Mouse (Mus musculus): Measurements from ENCODE around the gene Tomm20. TPM values are rescaled to one million over a fixed set of nuclear protein-coding genes. Genes with fewer than 3 reads are reported as not detected.
A peak's percentile ranks its signal among the peaks of the same experiment; 100 is the strongest.
"Not testable (repeated sequence)": the region's sequence is repeated elsewhere in the genome, so short reads cannot be mapped to it uniquely, and the experiment has no call there.

Tomm20 gene
- total RNA-seq (2017): 191 and 268 TPM in 2 replicates

GRCm38 (mm10) chr8:126945730-126946163 is at the start of gene Tomm20:
Gene Tomm20 (minus strand): TSS chr8:126945844.
- peak; percentile 87 to 90 for ATAC-seq (replicated peaks in 1 of 2; ENCODE audit: insufficient read depth in 1 of 2, low FRiP score in 2 of 2, low TSS enrichment in 1 of 2, low read depth in 1 of 2, poor library complexity in 2 of 2, severe bottlenecking in 2 of 2)

DNA sequence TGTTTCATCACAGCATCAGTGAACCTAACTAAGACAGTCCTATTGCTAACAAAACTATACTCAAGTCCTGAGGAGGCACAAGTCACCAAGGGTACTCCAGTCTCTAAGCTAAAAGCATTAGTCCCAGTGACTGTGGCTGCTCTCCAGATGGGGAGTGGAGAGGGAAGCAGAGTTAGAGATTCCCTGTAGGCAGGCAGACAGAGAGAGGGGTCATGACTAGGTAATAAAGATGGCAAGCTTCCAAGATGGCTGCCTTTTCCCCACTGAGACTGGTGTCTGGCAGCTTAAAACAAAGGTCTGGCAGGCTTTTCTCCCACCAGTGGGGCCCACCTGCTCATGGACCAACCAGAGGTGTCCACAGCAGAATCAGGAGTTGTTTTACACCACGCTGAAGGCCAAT is 48.9 kb upstream of the Tomm20 start:
- no peak for ATAC-seq (replicated peaks in 1 of 2; ENCODE audit: insufficient read depth in 1 of 2, low FRiP score in 2 of 2, low TSS enrichment in 1 of 2, low read depth in 1 of 2, poor library complexity in 2 of 2, severe bottlenecking in 2 of 2)

GRCm38 (mm10) chr8:126989363-126990153 is 43.9 kb upstream of the Tomm20 start:
- no peak for ATAC-seq (replicated peaks in 1 of 2; ENCODE audit: insufficient read depth in 1 of 2, low FRiP score in 2 of 2, low TSS enrichment in 1 of 2, low read depth in 1 of 2, poor library complexity in 2 of 2, severe bottlenecking in 2 of 2)

- no peak for ATAC-seq (replicated peaks in 1 of 2; ENCODE audit: insufficient read depth in 1 of 2, low FRiP score in 2 of 2, low TSS enrichment in 1 of 2, low read depth in 1 of 2, poor library complexity in 2 of 2, severe bottlenecking in 2 of 2)
Observed at GRCm38 (mm10) chr8:126988346-126989006, 42.8 kb upstream of the Tomm20 start.

- ATAC-seq (replicated peaks in 1 of 2; ENCODE audit: insufficient read depth in 1 of 2, low FRiP score in 2 of 2, low TSS enrichment in 1 of 2, low read depth in 1 of 2, poor library complexity in 2 of 2, severe bottlenecking in 2 of 2): peak; percentile 81 to 92
Observed at GRCm38 (mm10) chr8:126986495-126986894, 40.9 kb upstream of the Tomm20 start.

- no peak for ATAC-seq (replicated peaks in 1 of 2; ENCODE audit: insufficient read depth in 1 of 2, low FRiP score in 2 of 2, low TSS enrichment in 1 of 2, low read depth in 1 of 2, poor library complexity in 2 of 2, severe bottlenecking in 2 of 2)
Observed at GRCm38 (mm10) chr8:126980046-126980445, 34.4 kb upstream of the Tomm20 start.

DNA sequence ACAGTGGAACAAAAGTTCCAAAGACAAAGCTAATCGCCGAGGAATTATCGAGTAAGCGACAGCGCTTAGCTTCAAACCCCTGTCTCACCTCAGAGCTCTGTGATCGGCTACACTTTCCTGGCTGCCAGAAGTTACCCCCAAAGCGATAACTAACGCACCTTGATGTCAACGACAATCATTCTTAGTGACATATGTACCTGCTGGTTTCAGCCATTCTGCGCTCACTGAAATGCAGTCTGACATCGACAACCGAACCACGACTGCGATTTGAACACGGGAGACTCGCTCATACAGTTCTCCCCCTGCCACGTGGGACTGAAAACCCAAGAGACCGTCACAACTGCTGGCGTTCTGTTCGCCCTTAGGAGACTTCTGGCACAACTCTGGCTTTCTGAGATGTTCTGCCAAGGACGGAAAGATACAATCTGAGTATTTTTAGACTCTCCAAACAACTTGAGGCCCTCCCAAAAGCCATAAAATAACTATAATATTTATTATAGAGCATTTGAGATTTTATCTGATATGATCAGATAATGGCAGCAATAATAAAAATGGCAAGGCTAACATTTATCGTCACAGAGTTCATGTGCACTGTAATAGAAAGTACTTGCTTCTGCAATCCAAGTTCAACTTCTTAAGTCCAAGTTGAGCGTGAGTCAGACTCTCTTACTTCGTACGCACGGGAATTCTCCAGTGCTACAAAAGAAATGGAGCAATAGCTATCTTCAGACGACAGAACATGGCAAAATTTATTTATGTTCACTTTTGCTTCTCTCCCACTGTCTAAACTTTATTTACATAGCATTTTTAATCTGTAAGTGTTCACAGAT is 33.7 kb upstream of the Tomm20 start:
- peak in 1 of 2 experiments; percentile 39; a peak in 2 of 4 replicates for ATAC-seq (replicated peaks in 1 of 2; ENCODE audit: insufficient read depth in 1 of 2, low FRiP score in 2 of 2, low TSS enrichment in 1 of 2, low read depth in 1 of 2, poor library complexity in 2 of 2, severe bottlenecking in 2 of 2)

- ATAC-seq (replicated peaks in 1 of 2; ENCODE audit: insufficient read depth in 1 of 2, low FRiP score in 2 of 2, low TSS enrichment in 1 of 2, low read depth in 1 of 2, poor library complexity in 2 of 2, severe bottlenecking in 2 of 2): not testable (repeated sequence)
Observed at GRCm38 (mm10) chr8:126978535-126978934, 32.9 kb upstream of the Tomm20 start.

DNA sequence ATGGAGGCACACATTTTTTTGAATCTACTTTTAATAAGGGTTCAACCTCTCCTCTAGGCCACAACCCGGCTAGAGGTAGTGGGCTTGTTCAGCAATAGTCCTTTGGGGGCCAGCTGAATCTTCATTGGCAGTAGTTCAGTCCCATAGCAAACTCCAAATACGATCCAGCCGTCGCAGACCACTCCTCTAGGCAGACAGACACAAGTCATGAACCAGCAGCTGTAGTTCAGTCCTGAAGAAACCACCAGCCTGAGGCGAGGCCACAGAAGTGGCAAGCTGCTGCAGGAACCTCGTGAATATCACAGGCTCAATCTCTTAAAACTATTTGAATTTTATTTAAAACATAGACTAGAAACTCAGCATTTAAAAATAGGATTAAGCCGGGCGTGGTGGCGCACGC is 32.4 kb upstream of the Tomm20 start:
- ATAC-seq (replicated peaks in 1 of 2; ENCODE audit: insufficient read depth in 1 of 2, low FRiP score in 2 of 2, low TSS enrichment in 1 of 2, low read depth in 1 of 2, poor library complexity in 2 of 2, severe bottlenecking in 2 of 2): no peak

- no peak for ATAC-seq (replicated peaks in 1 of 2; ENCODE audit: insufficient read depth in 1 of 2, low FRiP score in 2 of 2, low TSS enrichment in 1 of 2, low read depth in 1 of 2, poor library complexity in 2 of 2, severe bottlenecking in 2 of 2)
Observed at GRCm38 (mm10) chr8:126976608-126977348, 31.1 kb upstream of the Tomm20 start.

DNA sequence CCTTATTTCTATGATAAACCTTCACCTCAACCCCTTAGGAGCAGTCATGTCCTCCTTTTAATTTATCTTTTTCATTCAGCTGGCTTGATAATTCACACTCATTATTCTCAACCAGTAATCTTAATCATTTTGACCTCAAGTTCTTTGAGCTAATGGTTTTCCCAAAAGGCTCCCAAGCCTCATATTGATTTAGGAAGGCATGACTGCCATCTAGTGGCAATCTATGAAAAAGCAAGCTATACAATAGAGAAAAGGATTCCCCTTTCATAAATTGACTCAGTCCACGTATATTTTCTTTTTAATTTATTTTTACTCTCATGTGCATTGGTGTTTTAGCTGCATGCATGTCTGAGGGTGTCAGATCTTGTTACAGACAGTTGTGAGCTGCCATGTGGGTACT is 30.1 kb upstream of the Tomm20 start:
- no peak for ATAC-seq (replicated peaks in 1 of 2; ENCODE audit: insufficient read depth in 1 of 2, low FRiP score in 2 of 2, low TSS enrichment in 1 of 2, low read depth in 1 of 2, poor library complexity in 2 of 2, severe bottlenecking in 2 of 2)

DNA sequence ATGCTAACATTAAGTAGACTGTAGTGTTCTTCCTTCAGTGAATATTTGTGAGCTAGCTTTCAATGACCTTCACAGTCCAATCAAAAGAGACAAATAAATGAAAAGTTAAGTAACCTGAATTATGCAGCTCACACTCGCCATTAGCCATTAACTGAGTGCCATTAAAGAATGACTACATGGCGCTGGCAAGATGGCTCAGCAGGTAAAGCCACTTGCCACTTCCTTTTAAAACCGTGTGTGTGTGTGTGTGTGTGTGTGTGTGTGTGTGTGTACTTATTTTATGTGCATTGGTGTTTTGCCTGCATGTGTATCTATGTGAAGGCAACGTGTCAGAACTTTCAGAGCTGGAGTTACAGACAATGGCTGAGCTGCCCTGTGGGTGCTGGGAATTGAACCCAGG is 28.9 kb upstream of the Tomm20 start:
- no peak for ATAC-seq (replicated peaks in 1 of 2; ENCODE audit: insufficient read depth in 1 of 2, low FRiP score in 2 of 2, low TSS enrichment in 1 of 2, low read depth in 1 of 2, poor library complexity in 2 of 2, severe bottlenecking in 2 of 2)

- ATAC-seq (replicated peaks in 1 of 2; ENCODE audit: insufficient read depth in 1 of 2, low FRiP score in 2 of 2, low TSS enrichment in 1 of 2, low read depth in 1 of 2, poor library complexity in 2 of 2, severe bottlenecking in 2 of 2): peak in 1 of 2 experiments; percentile 4; a peak in 1 of 4 replicates
Observed at GRCm38 (mm10) chr8:126973686-126974265, 28.1 kb upstream of the Tomm20 start.

DNA sequence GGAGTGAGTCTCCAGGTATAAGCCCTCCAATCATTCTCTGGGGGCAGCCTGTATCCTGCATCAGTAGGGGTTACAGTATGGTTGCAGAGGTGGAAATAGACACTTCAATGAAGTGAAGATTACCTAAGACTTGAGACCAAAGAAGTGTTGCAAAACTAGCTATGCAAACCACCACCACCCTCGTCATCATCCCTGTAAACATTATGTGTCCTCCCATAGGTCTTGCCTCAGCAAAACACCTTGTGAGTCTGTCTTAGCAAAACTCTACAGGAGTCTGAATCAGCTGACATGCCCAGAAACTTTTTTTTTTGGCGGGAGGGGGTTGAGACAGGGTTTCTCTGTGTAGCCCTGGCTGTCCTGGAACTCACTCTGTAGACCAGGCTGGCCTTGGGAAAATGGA is 27.0 kb upstream of the Tomm20 start:
- no peak; a peak in 1 of 4 replicates for ATAC-seq (replicated peaks in 1 of 2; ENCODE audit: insufficient read depth in 1 of 2, low FRiP score in 2 of 2, low TSS enrichment in 1 of 2, low read depth in 1 of 2, poor library complexity in 2 of 2, severe bottlenecking in 2 of 2)

GRCm38 (mm10) chr8:126972102-126972501 is 26.5 kb upstream of the Tomm20 start:
- ATAC-seq (replicated peaks in 1 of 2; ENCODE audit: insufficient read depth in 1 of 2, low FRiP score in 2 of 2, low TSS enrichment in 1 of 2, low read depth in 1 of 2, poor library complexity in 2 of 2, severe bottlenecking in 2 of 2): no peak

- ATAC-seq (replicated peaks in 1 of 2; ENCODE audit: insufficient read depth in 1 of 2, low FRiP score in 2 of 2, low TSS enrichment in 1 of 2, low read depth in 1 of 2, poor library complexity in 2 of 2, severe bottlenecking in 2 of 2): no peak; a peak in 1 of 4 replicates
Observed at GRCm38 (mm10) chr8:126971314-126971664, 25.6 kb upstream of the Tomm20 start.

All from hematopoietic stem cell, adult 5-6 weeks (primary cell).